Mouse (Mus musculus): ENCODE results near the gene Pvalb.
A peak's percentile ranks its signal among the peaks of the same experiment; 100 is the strongest.

The Pvalb gene

GRCm38 (mm10) chr15:78165292-78165691, 40.9 kb downstream of the Pvalb start:
- no peak for DNase-seq (ENCODE audit: extremely low read depth, insufficient read length, low spot score)

- no peak for DNase-seq (ENCODE audit: extremely low read depth, insufficient read length, low spot score)
Observed at GRCm38 (mm10) chr15:78164466-78164865, 41.7 kb downstream of the Pvalb start.

GRCm38 (mm10) chr15:78161946-78162345, 44.3 kb downstream of the Pvalb start:
- DNase-seq (ENCODE audit: extremely low read depth, insufficient read length, low spot score), result no peak

GRCm38 (mm10) chr15:78158335-78158734, 47.9 kb downstream of the Pvalb start:
- DNase-seq (ENCODE audit: extremely low read depth, insufficient read length, low spot score), result no peak

- DNase-seq (ENCODE audit: extremely low read depth, insufficient read length, low spot score), result no peak
Observed at GRCm38 (mm10) chr15:78157824-78158223, 48.4 kb downstream of the Pvalb start.

GRCm38 (mm10) chr15:78157330-78157729, 48.9 kb downstream of the Pvalb start:
- no peak for DNase-seq (ENCODE audit: extremely low read depth, insufficient read length, low spot score)

GRCm38 (mm10) chr15:78155421-78155820, 50.8 kb downstream of the Pvalb start:
- DNase-seq (ENCODE audit: extremely low read depth, insufficient read length, low spot score), result peak; percentile 60

- DNase-seq (ENCODE audit: extremely low read depth, insufficient read length, low spot score), result no peak
Observed at GRCm38 (mm10) chr15:78153045-78153775, 53.0 kb downstream of the Pvalb start.

GRCm38 (mm10) chr15:78148565-78148964, 57.6 kb downstream of the Pvalb start:
- DNase-seq (ENCODE audit: extremely low read depth, insufficient read length, low spot score), result no peak
